Mouse (Mus musculus): ENCODE data around the gene Gm45062. TPM values are rescaled to one million over a fixed set of nuclear protein-coding genes. Genes with fewer than 3 reads are reported as not detected.

Gm45062 gene
- total RNA-seq, 2 experiments from 2014 or later, result 0.79 to 2.5 TPM

DNA sequence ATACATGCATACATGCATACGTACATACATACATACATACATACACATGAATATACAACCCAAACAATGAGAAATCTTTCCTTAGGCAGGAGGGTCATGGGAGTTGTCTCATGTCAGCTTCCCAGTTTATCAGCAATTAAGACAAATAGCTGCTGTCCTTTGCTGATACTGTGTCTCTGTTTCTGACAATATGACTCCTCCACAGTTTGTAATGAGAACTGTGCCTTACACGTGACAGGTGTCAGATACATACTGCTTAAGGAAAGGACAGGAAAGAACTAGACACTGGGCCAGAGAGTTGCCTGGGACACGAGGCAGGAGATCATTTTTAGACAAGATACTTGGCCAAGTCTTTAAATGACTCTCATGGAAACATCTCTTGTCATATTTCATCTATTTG, 215.1 kb downstream of the Gm45062 start:
- no peak for DNase-seq

DNA sequence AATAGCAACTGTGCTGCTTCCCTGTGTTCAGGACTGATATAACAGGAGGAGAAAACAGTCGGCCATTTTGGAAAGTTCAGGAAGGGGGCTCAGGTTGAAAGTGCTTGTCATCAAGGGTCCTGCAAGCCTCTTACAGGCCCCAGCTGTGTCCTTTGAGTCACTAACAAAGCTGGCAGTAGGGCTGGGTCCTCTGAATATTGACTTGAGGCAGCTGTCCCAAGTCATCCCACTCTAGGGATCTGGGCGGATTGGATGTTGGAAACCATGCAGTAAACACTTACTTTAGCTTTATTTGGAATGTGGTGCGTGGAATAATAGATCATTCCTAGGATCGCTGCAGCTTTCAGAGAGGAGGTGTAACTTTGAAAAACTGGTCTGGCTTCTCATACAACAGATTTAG, 215.6 kb downstream of the Gm45062 start:
- DNase-seq, result no peak

DNA sequence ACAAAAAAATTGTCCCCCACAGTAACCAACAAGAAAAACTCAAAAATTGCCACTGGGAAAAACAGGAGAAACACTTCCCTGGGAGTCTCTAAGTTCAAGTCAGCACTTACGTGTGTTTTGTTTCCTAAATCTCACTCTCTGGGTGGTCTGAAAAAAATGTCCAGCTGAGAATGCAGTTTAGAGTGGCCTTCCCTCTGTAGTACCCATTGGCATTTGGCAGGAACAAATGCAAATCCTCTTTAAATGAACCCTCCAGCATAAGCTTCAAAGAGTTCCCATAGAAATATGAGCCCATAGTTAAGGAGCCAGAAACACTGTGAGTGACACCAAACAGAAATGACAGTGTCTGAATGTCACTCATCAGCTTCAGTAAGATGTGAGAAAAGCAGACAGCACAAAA, 219.9 kb downstream of the Gm45062 start:
- no peak for DNase-seq

DNA sequence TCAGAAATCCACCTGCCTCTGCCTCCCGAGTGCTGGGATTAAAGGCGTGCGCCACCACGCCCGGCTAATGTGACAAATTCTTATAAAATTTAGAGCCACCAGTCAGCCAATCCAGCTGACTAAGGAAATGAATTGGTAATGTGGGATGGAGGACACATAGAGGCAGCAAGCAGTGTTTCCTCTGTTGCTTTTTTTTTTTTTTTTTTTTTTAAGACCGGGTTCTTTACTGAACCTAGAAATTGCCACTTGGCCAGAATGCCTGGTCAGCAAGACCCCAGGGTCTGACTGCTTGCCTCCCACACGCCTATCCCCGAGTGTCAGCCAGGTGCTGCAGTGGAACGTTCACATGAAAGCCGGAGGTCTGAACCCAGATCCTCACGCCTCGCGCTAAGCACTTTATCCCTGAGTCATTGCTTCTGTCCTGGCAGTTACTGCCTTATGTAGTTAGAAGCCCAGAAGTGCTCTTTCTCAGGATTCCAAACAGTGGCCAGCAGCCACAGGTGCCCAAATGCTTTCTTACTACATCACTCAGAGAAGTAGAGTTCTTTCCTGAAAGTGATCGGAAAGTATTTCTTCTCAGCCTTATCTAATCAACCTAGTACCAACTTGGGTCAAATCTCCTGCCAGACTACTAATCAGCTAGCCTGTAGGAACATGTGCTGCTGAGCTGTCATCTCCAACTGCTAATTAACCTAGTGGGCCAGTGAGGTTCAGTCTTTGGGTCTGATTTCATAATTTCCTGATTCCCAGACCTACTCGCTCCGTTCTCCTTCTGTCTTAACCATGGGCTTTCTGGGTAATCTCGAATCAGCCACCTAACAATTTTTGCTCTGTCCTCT, 225.4 kb downstream of the Gm45062 start:
- DNase-seq, result no peak

DNA sequence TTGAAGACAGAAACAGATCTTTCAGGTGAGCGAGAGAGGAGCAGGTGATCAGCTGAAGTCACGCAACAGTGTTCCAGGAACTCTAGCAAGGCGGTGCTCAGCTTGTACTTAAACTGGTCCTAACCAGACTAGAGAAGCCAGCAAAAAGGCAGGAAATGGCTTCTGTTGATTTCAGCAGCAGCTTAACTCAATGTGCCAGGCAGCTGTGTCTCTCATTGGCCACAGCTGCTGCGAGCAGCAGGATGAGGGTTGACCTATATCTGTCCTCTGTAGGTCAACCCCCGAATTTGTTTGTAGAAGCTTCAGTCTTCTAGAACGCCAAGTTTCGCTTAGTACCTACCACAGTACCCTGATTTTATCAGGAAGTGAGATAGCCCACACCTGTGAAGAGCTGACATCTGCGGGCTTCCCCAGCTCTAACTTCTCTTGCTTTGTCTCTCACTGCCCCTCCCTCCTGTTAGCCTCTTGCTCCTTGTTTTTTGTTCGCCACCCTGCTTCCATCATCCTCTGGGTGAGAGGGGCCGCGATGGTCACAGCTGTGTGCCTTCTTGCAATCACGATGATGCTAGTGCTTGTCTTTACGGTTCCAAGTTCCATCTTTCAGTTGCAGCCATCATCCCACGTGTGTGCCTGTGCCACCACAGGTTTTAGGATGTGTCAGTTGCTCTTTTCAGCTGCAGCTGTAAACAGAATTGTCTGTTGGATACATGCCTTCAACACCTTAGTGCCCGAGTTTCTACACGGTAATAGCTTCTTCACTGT, 226.3 kb downstream of the Gm45062 start:
- no peak for DNase-seq

DNA sequence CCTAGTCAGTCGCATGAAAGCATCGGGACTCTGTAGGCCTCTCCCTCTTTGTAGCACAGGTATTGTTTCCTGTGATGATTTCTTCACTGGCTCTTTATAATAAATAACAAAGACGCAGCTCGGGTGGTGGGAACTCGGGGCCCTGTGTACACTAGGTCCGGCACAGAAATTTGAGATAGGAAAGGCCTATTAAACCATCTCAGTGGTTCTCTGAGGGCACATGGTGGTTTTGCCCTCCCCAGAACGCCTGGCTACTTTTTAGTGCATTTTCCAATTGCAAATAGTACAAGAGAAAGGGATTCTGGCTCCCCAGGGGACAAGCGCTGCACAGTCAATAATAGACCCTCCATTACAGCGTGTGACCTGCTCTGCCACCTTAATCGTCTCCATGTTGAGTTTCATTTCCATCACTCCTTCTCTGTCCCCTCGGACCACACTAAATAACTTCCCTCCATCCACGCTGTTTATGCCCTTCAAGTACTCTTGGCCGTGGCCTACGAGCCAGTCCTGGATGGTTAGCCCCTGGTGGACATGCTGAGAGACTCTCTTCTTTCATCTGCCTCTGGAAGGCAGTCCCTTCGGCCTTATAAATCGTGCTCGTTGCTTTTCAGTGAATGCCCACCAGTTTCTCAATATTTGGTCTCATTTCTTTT, 227.3 kb downstream of the Gm45062 start:
- no peak for DNase-seq

DNA sequence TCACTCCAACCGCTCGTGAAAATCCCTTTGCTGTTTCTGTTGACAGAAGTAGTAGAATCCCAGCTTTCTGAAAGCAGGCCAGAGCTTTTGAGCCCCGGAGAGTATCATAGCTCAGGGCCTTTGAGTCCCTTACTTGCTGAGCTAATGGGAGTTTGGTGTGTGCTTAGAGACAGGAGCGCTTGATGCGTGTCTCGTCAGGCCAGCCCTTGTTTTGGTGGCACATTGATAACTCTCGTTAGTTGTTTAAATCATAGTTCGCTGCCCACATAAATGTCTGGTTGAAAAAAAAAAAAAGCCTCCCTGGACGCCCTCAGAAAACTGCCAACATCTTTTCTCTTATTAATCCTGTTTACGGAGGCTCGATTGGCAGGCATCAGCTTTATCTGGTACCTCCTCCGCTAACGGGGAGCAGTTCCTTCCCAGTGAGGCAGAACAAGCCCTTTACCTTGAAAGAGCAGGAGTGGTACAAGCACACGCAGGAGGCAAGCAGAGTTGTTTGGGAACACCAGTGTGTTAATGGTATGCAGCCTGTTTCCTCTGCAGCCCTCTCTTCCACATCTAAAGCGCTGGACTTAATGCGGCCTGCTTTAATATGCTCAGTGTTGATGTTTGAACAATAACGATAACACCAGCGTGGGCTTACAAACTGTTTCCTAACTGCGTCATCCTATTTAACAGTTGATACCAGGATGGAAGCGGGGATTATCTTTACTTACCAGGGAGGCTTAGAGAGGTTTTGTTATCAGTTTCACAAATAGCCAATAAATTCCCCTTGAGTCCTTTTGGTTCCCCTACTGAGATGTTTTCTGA, 228.0 kb downstream of the Gm45062 start:
- no peak for DNase-seq

DNA sequence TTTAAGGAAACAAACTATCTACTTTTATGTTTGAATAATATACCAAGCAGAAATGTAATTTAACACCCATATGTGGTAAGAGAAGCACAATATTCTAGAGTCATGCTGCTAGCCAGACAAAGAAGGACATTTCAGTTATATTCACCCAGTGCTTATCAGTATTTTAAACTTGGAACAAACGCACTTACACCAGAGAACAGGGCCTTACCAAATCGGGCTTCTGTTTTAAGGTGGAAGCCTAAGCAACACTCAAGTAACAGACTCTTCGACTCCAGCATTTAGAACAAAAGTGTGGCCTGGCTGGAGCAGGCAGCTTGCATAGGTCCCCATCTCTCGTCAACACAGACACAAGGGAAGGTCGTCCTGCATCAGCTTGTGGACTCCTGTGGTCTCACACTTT, 229.0 kb downstream of the Gm45062 start:
- no peak for DNase-seq

DNA sequence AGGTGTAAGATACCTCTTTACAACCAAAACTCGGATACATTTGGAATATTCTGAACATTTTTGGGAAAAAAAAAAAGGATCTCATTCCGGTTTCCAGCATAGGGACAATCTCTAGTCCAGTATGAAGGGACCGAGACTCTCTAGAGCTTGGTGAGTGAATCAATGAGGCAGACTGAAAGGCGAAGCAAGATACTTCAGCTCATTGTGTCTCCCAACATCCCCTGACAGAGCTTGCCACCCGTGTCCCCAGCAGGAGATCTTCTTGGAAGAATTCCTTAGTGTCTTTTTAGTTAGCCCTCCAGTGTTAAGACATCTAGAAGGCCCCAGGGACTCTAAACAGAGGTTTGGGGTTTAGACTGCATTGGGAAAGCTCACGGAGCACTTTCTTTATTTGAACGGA, 230.0 kb downstream of the Gm45062 start:
- no peak for DNase-seq

DNA sequence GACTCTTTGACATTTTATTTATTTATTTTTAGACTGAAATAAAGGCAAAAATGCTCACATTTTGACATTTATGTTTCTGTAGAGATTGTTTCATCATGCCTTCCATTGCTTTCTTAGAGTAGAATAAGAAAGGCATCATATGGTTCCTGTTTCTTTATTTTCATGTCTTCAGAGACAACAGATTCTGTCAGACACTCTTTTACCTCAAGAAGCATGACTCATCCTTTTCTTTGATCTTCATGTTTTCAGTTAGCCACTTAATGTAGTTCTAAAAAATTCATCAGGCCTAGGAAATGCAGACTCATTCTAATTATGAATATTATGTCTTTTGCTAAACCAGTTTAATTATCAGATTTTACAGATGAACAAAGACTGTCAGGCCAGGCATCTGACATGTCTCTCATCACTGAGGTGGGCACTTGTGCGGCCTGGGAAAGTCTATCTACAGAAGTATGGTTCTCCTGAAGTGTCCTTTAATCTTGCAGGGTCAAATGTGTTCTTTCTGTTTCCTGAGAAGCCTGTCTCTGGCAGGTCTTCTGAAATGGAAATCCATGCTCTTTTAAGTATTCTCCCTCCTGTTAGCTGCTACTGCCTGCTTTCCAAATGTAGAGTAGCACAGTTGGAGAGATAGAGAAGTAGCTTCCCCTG, 230.8 kb downstream of the Gm45062 start:
- no peak for DNase-seq

DNA sequence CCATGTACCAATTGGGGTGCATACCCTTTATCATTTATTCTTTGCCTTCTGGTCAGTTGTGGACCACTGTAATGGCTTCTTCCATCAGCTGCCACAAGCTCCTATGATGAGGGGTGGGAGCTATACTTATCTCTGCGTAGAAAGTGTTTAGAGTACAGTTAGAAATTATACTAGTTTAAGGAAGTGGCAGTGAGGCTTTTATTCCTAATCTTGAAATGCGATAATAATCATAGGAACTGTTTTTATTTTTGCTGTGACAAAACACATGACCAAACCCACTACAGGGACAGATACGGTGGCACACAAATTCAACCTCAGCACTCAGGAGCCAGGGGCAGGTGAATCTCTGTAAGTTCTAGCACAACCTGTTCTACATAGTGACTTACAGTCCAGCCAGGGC, 233.0 kb downstream of the Gm45062 start:
- no peak for DNase-seq

DNA sequence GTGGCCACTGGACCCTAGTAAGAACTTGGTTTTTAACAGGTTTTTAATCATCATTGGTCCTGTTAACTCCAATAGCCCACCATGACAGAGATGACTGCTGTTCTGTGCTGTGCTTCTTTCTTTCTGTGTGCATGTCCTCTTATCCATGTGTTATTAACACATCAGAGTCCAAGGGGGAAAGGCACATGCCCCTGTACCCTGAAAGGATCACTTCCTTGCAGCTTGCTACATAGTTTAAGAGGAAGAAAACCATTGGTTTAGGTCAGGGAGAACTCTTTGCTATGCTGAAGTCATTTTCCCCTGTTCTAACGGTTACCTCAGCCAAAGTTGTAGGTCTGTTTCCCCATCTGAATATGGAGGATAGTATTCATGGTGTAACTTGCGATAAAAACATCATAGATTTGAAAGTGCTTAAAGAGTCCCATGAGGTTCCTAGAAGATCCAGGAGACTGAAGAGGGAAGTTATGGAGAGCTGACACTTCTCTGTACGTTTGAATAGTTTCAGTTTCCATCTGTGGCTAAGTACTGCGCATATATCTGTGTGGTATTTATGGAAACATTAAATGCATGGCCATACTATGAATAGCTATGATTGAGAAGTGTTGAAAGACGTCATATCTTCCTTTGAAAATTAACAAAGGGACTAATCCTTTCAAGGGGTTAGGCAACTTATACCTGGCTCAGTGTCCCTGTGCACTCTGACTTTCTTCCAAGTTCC, 236.0 kb downstream of the Gm45062 start:
- DNase-seq, result no peak

DNA sequence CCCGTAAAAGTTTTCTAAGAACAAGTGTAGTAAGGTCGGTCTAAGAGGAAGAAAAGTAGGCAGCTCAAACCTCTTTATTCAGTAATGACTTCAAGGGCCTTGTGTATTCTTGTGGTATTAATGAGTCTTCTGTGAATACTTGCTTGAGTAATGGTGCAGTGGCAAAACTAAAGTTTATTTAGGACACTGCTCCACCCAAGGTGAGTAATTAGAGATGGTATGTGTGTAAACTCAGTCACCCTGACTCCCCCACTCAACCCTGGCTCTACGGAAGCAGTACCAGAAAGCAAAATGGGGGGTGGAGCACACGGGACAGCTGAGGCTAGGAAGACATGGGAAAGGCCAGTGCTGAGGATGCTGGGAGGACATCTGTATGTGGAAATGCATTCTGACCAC, 236.6 kb downstream of the Gm45062 start:
- no peak for DNase-seq

DNA sequence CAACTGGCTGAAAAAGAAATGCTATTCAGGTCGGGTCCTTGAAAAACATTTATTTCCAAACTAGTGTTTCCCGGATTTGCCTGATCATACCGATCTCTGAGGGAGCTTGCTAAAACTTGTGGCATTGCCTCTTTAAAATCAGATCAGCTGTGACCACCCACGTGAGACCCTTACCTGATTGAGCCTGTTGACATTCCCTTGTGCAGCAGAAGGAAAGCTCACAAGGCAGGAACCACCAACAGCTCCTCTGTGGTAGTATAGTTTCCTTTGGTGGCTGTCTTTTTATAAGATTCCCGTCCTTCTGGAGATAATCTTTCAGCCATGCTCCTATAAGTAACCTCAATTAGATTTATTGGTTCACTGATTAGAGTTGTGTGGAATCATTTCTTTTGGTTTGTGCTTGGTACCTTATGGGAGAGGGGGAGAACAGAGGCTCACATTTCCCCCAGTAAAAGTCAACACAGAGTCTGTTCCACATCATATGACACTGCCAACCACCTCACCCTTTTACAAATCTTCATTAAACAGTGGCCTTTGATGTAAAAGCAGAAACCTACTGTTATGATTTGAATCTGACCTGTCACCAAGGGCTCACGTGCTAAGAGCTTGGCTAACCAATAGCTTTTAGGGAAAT, 238.1 kb downstream of the Gm45062 start:
- no peak for DNase-seq

DNA sequence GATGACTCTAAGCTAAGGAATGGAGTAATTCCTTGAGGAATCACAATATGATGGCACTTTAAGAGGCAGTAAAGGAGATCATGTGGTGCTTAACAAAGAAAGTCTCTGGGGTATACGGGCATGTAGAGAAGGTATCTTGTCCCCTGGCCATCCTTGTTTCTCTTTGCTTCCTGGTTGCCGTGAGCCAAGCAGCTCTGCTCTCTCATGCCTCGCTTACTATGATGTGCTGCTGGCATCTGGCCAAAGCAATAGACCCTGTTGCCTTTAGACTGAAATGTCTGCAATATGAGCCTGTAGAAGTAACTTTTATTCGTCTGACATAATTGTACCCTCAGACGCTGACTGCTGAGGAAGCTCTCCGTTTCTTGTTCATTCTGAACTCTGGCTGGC, 238.6 kb downstream of the Gm45062 start:
- DNase-seq, result no peak

DNA sequence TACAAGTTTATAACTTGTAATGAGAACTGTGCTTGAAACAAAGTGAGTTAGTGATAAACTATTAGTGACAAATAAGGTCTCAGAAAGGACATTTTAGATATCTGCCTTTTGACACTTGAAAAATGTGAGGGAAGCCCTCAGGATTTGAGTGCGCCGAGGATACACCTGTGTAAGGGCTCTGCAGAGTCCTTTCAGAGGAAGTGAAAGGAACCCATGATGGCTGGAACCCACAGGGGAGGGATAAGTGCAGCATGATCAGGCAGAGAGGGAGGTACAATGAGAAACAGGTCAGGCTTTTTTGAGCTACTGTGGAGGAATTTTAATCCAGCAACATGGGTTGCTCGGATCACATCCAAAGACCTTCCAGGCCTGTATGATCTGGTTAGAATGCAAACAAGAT, 239.7 kb downstream of the Gm45062 start:
- DNase-seq, result no peak

DNA sequence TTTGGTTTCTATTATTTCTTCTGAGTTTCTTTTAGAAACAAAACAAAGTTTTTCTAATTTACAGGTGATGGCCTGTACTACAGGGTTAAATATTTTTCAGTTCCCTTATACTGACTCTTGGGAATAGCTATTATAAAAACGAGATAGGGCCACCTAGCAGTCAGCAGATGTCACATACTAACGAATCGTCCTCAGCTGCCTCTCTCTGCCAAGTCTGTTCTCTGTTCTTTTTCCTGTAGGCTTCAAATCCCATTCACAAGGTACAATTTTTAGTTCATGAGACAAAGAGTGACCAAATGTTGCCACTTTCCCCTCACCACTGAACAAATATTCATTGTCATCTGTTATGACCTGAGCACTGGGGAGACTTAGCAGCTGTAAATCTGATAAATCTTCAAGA, 244.7 kb downstream of the Gm45062 start:
- no peak for DNase-seq

DNA sequence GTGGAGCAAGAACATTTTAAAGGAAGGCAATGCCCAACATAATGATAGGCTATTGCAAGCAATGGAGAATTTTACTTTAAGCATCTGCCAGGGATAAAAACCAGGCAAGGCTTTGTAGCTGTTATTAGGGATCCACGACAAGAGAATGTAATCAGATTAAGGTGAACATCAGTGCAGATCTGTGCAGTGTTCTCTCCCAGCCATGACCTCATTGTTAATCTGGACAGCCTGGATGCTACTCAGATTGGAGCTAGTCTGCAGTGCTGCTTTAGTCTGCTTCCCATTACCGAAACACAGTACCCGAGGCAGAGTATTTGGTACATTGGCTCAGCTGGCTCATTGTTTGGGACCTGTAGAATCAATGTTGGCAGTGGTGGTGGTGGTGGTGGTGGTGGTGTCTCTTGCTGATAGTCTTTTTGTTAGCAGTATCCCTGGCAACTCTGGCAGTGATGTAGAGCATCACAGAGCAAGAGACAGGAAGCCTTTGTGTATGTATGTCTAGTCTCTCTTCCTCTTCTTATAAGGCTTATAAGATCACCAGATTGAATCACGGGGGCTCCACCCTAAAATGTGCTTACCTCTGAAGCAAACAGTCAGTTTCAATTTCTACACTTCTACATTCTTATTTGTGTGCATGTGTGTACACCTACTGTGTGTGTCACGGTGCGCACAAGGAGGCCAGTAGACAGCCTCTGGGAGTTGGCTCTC, 245.4 kb downstream of the Gm45062 start:
- no peak for DNase-seq

DNA sequence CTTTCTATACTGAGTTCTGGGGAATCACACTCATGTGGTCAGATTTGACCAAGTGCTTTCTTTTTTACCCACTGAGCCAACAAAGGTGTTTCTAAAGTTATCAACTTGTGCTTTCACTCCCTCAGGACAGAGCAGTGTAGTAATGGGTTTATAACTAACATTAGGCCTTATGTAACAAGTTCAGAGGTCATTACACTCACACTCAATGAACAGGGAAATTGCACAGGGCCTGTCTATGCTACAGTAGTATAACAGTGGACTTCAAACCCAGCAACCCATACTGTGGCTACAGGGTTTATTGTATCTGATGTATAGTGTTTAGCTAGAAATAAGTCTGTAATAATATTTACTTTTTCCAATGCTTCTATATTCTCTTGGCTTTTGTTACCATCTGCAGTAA, 247.4 kb downstream of the Gm45062 start:
- no peak for DNase-seq
